Mouse (Mus musculus) neural tube, embryonic 15.5 days (tissue): ENCODE measurements around the gene Grik2. TPM values are rescaled to one million over a fixed set of nuclear protein-coding genes. Genes with fewer than 3 reads are reported as not detected.

Experiments used
- ATAC-seq: fragments of 200-750 bp; cut with Nextera tagmentation; 2 replicates; pipeline ENCODE4 v1.8.0; 2017; ENCODE audit warnings: mild to moderate bottlenecking, moderate TSS enrichment, moderate library complexity; ENCODE audit not compliant: low FRiP score
- H3K27ac ChIP-seq: fragments of 300-500 bp; sonication (generic); replicated peaks from 2 replicates; pipeline ENCODE4 v1.5.1; 2015; ENCODE audit warnings: mild to moderate bottlenecking, inconsistent platforms
- H3K27me3 ChIP-seq: fragments of 300-500 bp; sonication (generic); replicated peaks from 2 replicates; pipeline ENCODE4 v1.6.1; 2015; ENCODE audit warnings: inconsistent platforms
- H3K36me3 ChIP-seq: fragments of 300-500 bp; sonication (generic); 2 replicates; pipeline ENCODE4 v1.6.1; 2015; ENCODE audit warnings: inconsistent platforms
- H3K4me1 ChIP-seq: fragments of 300-500 bp; sonication (generic); 2 replicates; pipeline ENCODE4 v1.6.1; 2015; ENCODE audit warnings: inconsistent platforms
- H3K4me2 ChIP-seq: fragments of 300-500 bp; sonication (generic); 2 replicates; pipeline ENCODE4 v1.6.1; 2015; ENCODE audit warnings: inconsistent platforms, mild to moderate bottlenecking, moderate library complexity
- H3K4me3 ChIP-seq: fragments of 300-500 bp; sonication (generic); replicated peaks from 2 replicates; pipeline ENCODE4 v1.5.1; 2015; ENCODE audit warnings: mild to moderate bottlenecking, inconsistent platforms
- H3K9ac ChIP-seq: fragments of 300-500 bp; sonication (generic); replicated peaks from 2 replicates; pipeline ENCODE4 v1.6.1; 2015; ENCODE audit warnings: mild to moderate bottlenecking, inconsistent platforms
- H3K9me3 ChIP-seq: fragments of 300-500 bp; sonication (generic); replicated peaks from 2 replicates; pipeline ENCODE4 v1.6.1; 2016; ENCODE audit warnings: inconsistent platforms
- WGBS: fragments of 180-500 bp; shearing (Covaris S2); methylation state at CpG from one replicate; pipeline ENCODE4 v1.1.7; 2015; ENCODE audit warnings: mixed read lengths; 5-methylcytosine and 5-hydroxymethylcytosine counted together
- polyA plus RNA-seq: library from polyadenylated mRNA; unstranded; fragments of >200 nt; fragmentation: Nextera tagmentation; extraction: Ambion mirVana; gene quantifications from 2 replicates; pipeline ENCODE4 v1.2.1, GENCODE M21; 2015

The Grik2 gene
- polyA plus RNA-seq, 1 experiment from 2014 or later: 33.6 TPM

- Histone ChIP-seq H3K4me1 (no peaks in the 10 kb centered on the region), H3K9ac (no peak overlapping the region), H3K27me3 (no peaks in the 10 kb centered on the region), H3K4me2 (no peak overlapping the region), H3K36me3 (no peaks in the 10 kb centered on the region), H3K4me3 (no peak overlapping the region), H3K27ac (no peak overlapping the region), H3K9me3 (no peaks in the 10 kb centered on the region)
- WGBS: 50% methylated on average over 1 of the region's 1 CpGs
- ATAC-seq: no peak
Measured at GRCm38 (mm10) chr10:49652320-49652719, 136.2 kb downstream of the Grik2 start.

GRCm38 (mm10) chr10:49647116-49647515 lies 141.4 kb downstream of the Grik2 start:
- 93% methylated on average over 2 of the region's 2 CpGs for WGBS
- no peak for ATAC-seq
- H3K9ac ChIP-seq: no peak overlapping the region

GRCm38 (mm10) chr10:49639901-49640300 lies 148.7 kb downstream of the Grik2 start:
- Histone ChIP-seq H3K4me3 (no peak overlapping the region), H3K4me2 (no peak overlapping the region), H3K36me3 (no peaks in the 10 kb centered on the region), H3K27me3 (no peaks in the 10 kb centered on the region), H3K9me3 (no peaks in the 10 kb centered on the region), H3K27ac (no peak overlapping the region), H3K9ac (no peak overlapping the region), H3K4me1 (no peaks in the 10 kb centered on the region)
- no peak for ATAC-seq
- 77% methylated on average over 2 of the region's 2 CpGs for WGBS

More at GRCm38 (mm10) chr10:49647116-49647515, 141.4 kb downstream of the Grik2 start:
- Histone ChIP-seq H3K4me3 (no peak overlapping the region), H3K27ac (no peak overlapping the region), H3K36me3 (no peaks in the 10 kb centered on the region), H3K27me3 (no peaks in the 10 kb centered on the region), H3K4me1 (no peaks in the 10 kb centered on the region), H3K4me2 (no peak overlapping the region), H3K9me3 (no peaks in the 10 kb centered on the region)

- 79% methylated on average over 3 of the region's 3 CpGs for WGBS
- Histone ChIP-seq H3K9ac (no peak overlapping the region), H3K27me3 (no peaks in the 10 kb centered on the region), H3K27ac (no peak overlapping the region), H3K9me3 (no peaks in the 10 kb centered on the region), H3K4me1 (no peaks in the 10 kb centered on the region), H3K4me2 (no peak overlapping the region), H3K36me3 (no peaks in the 10 kb centered on the region), H3K4me3 (no peak overlapping the region)
- no peak for ATAC-seq
Measured at GRCm38 (mm10) chr10:49623951-49624350, 164.6 kb downstream of the Grik2 start.

- Histone ChIP-seq H3K4me1 (no peaks in the 10 kb centered on the region), H3K36me3 (no peaks in the 10 kb centered on the region), H3K4me3 (no peak overlapping the region), H3K4me2 (no peak overlapping the region), H3K9me3 (no peaks in the 10 kb centered on the region), H3K9ac (no peak overlapping the region), H3K27ac (no peak overlapping the region), H3K27me3 (no peaks in the 10 kb centered on the region)
- ATAC-seq: no peak
- 55% methylated on average over 2 of the region's 2 CpGs for WGBS
Measured at GRCm38 (mm10) chr10:49597652-49598051, 190.9 kb downstream of the Grik2 start.

- ATAC-seq: no peak
- Histone ChIP-seq H3K27ac (no peak overlapping the region), H3K36me3 (no peaks in the 10 kb centered on the region), H3K4me3 (no peak overlapping the region), H3K4me1 (no peaks in the 10 kb centered on the region), H3K27me3 (no peaks in the 10 kb centered on the region), H3K9me3 (no peaks in the 10 kb centered on the region), H3K9ac (no peak overlapping the region), H3K4me2 (no peak overlapping the region)
- WGBS: 88% methylated on average over 7 of the region's 7 CpGs
Measured at GRCm38 (mm10) chr10:49573514-49573913, 215.1 kb downstream of the Grik2 start.

GRCm38 (mm10) chr10:49559872-49560407 lies 228.6 kb downstream of the Grik2 start:
- Histone ChIP-seq H3K9ac (no peak overlapping the region), H3K4me2 (no peak overlapping the region), H3K27ac (no peak overlapping the region), H3K4me1 (no peaks in the 10 kb centered on the region), H3K27me3 (no peaks in the 10 kb centered on the region), H3K9me3 (no peaks in the 10 kb centered on the region), H3K36me3 (no peaks in the 10 kb centered on the region), H3K4me3 (no peak overlapping the region)
- no peak for ATAC-seq
- 83% methylated on average over 1 of the region's 1 CpGs for WGBS

- Histone ChIP-seq H3K4me2 (no peak overlapping the region), H3K4me3 (no peak overlapping the region), H3K9me3 (no peaks in the 10 kb centered on the region), H3K36me3 (no peaks in the 10 kb centered on the region), H3K9ac (no peak overlapping the region), H3K27ac (no peak overlapping the region), H3K27me3 (no peaks in the 10 kb centered on the region), H3K4me1 (no peaks in the 10 kb centered on the region)
- 70% methylated on average over 1 of the region's 1 CpGs for WGBS
- ATAC-seq: no peak
Measured at GRCm38 (mm10) chr10:49542249-49542648, 246.3 kb downstream of the Grik2 start.

- H3K9me3 ChIP-seq: no peaks in the 10 kb centered on the region
- no peak for ATAC-seq
- no peaks in the 10 kb centered on the region for H3K4me1 ChIP-seq
- H3K4me2 ChIP-seq: no peak overlapping the region
- H3K36me3 ChIP-seq: no peaks in the 10 kb centered on the region
- no peak overlapping the region for H3K27ac ChIP-seq
- no peak overlapping the region for H3K9ac ChIP-seq
- no peaks in the 10 kb centered on the region for H3K27me3 ChIP-seq
- 95% methylated on average over 1 of the region's 1 CpGs for WGBS
- H3K4me3 ChIP-seq: no peak overlapping the region
Measured at GRCm38 (mm10) chr10:49519752-49520151, 268.8 kb downstream of the Grik2 start.

- ATAC-seq: no peak
- Histone ChIP-seq H3K9me3 (no peaks in the 10 kb centered on the region), H3K4me3 (no peak overlapping the region), H3K9ac (no peak overlapping the region), H3K4me1 (no peaks in the 10 kb centered on the region), H3K27ac (no peak overlapping the region), H3K4me2 (no peak overlapping the region), H3K36me3 (no peaks in the 10 kb centered on the region), H3K27me3 (no peaks in the 10 kb centered on the region)
- WGBS: 56% methylated on average over 1 of the region's 1 CpGs
Measured at GRCm38 (mm10) chr10:49500628-49501027, 287.9 kb downstream of the Grik2 start.

GRCm38 (mm10) chr10:49497302-49497701 lies 291.3 kb downstream of the Grik2 start:
- H3K9me3 ChIP-seq: no peaks in the 10 kb centered on the region
- H3K36me3 ChIP-seq: no peaks in the 10 kb centered on the region
- H3K27me3 ChIP-seq: no peaks in the 10 kb centered on the region
- ATAC-seq: no peak
- no peak overlapping the region for H3K4me3 ChIP-seq
- WGBS: 91% methylated on average over 1 of the region's 1 CpGs
- no peak overlapping the region for H3K4me2 ChIP-seq
- H3K4me1 ChIP-seq: no peaks in the 10 kb centered on the region
- H3K9ac ChIP-seq: no peak overlapping the region
- H3K27ac ChIP-seq: no peak overlapping the region

GRCm38 (mm10) chr10:49481439-49481838 lies 307.1 kb downstream of the Grik2 start:
- ATAC-seq: no peak
- 81% methylated on average over 4 of the region's 4 CpGs for WGBS
- Histone ChIP-seq H3K9me3 (no peaks in the 10 kb centered on the region), H3K4me2 (no peak overlapping the region), H3K4me1 (no peaks in the 10 kb centered on the region), H3K4me3 (no peak overlapping the region), H3K27ac (no peak overlapping the region), H3K27me3 (no peaks in the 10 kb centered on the region), H3K36me3 (no peaks in the 10 kb centered on the region), H3K9ac (no peak overlapping the region)
